Mouse (Mus musculus): Measurements from ENCODE around the gene Unc13a.

GRCm38 (mm10) chr8:71689028-71689427 lies 17.5 kb upstream of the Unc13a start, which contains the start of gene Insl3:
- no peak for TF ChIP-seq CTCF (IDR thresholded peaks at IDR 0.05)
- TF ChIP-seq EP300 (IDR thresholded peaks at IDR 0.05): no peak

Measured in lung, postnatal 0 days (tissue).